18 mouse cellular contexts compared by ENCODE assay signal in genomic region chr10:17042973-17043372, GRCm38 (mm10).
DNase-seq lines count a peak whose midpoint lies in the region; ATAC-seq and TF ChIP-seq lines count a peak whose summit lies in the region.
"Had no signal": no experiment of that assay in that cellular context is flagged by ENCODE, and none has a peak within 500 bp of the region (broad histone marks: within the 10 kb centered on the region; RNA-seq: fewer than 3 reads in every experiment).

No protein-coding gene starts in this region.

- H3K36me3 ChIP-seq in kidney, postnatal 0 days (ENCODE audit: insufficient read depth, low read length), result no peaks in the 10 kb centered on the region
- no peaks in the 10 kb centered on the region for H3K36me3 ChIP-seq in kidney, embryonic 14.5 days (ENCODE audit: control insufficient read depth, insufficient read depth, low read length)
- no peaks in the 10 kb centered on the region for H3K36me3 ChIP-seq in macrophage (ENCODE audit: inconsistent target)
- H3K36me3 ChIP-seq: forebrain, embryonic 15.5 days; hindbrain, embryonic 13.5 days; limb, embryonic 15.5 days; midbrain, embryonic 13.5 days; stomach, embryonic 15.5 days had no signal

- TF ChIP-seq CTCF in kidney, postnatal 0 days (IDR thresholded peaks at IDR 0.05; ENCODE audit: low read depth), result no peak

- H3K4me3 ChIP-seq in kidney, postnatal 0 days (replicated peaks; ENCODE audit: low read depth, low read length), result no peak overlapping the region
- H3K4me3 ChIP-seq in kidney, embryonic 14.5 days (ENCODE audit: low read length), result no peak overlapping the region
- no peak overlapping the region for H3K4me3 ChIP-seq in macrophage (ENCODE audit: inconsistent target)
- H3K4me3 ChIP-seq: forebrain, embryonic 15.5 days; hindbrain, embryonic 13.5 days; limb, embryonic 15.5 days; midbrain, embryonic 13.5 days; stomach, embryonic 15.5 days had no signal

- 76% methylated on average over 3 of the region's 3 CpGs for WGBS in kidney, postnatal 0 days
- WGBS in kidney, embryonic 14.5 days, result 83% methylated on average over 3 of the region's 3 CpGs
- 49% methylated on average over 3 of the region's 3 CpGs for WGBS in macrophage (ENCODE audit: missing documents)

- H3K4me2 ChIP-seq in kidney, postnatal 0 days (ENCODE audit: low read length), result no peak overlapping the region
- H3K4me2 ChIP-seq in kidney, embryonic 14.5 days (replicated peaks; ENCODE audit: low read depth, low read length), result no peak overlapping the region
- H3K4me2 ChIP-seq: forebrain, embryonic 15.5 days; hindbrain, embryonic 13.5 days; limb, embryonic 15.5 days; midbrain, embryonic 13.5 days; stomach, embryonic 15.5 days had no signal

- ATAC-seq in kidney, postnatal 0 days (replicated peaks; ENCODE audit: low FRiP score, low read depth), result no peak
- no peak for ATAC-seq in kidney, embryonic 14.5 days (ENCODE audit: low FRiP score, low TSS enrichment)
- ATAC-seq: forebrain, embryonic 15.5 days; midbrain, embryonic 13.5 days had no signal

- H3K9me3 ChIP-seq in kidney, postnatal 0 days (replicated peaks; ENCODE audit: low read length), result no peaks in the 10 kb centered on the region
- no peaks in the 10 kb centered on the region for H3K9me3 ChIP-seq in kidney, embryonic 14.5 days (ENCODE audit: control insufficient read depth, low read length)
- H3K9me3 ChIP-seq: forebrain, embryonic 15.5 days; hindbrain, embryonic 13.5 days; limb, embryonic 15.5 days; midbrain, embryonic 13.5 days; stomach, embryonic 15.5 days had no signal

- no peaks in the 10 kb centered on the region for H3K4me1 ChIP-seq in kidney, postnatal 0 days (replicated peaks; ENCODE audit: insufficient read depth, low read length)
- H3K4me1 ChIP-seq in kidney, embryonic 14.5 days (ENCODE audit: control insufficient read depth, insufficient read depth, low read length), result no peaks in the 10 kb centered on the region
- H3K4me1 ChIP-seq: forebrain, embryonic 15.5 days; hindbrain, embryonic 13.5 days; midbrain, embryonic 13.5 days; stomach, embryonic 15.5 days had no signal

- DNase-seq in gastrocnemius, postnatal 25 days, result peak; percentile 6
- no peak for DNase-seq in gastrocnemius, adult 18-20 months (ENCODE audit: low spot score)
- peak; percentile 47 for DNase-seq in kidney, postnatal 0 days (ENCODE audit: low spot score)
- peak; percentile 41 for DNase-seq in Muller cell, postnatal 12 days (ENCODE audit: inconsistent ontology term)
- DNase-seq in lung, postnatal 14 days, result no peak
- DNase-seq in yolk sac, embryonic 10.5 days (ENCODE audit: low spot score), result no peak
- DNase-seq: cerebellum, adult 9-11 months; embryo, embryonic 11 days; lung, adult 18-20 months; lung, postnatal 36 days; spleen, adult 18-20 months had no signal

- no peak overlapping the region for H3K9ac ChIP-seq in kidney, postnatal 0 days (ENCODE audit: low read depth, low read length)
- no peak overlapping the region for H3K9ac ChIP-seq in kidney, embryonic 14.5 days (ENCODE audit: low read depth, low read length)
- H3K9ac ChIP-seq: forebrain, embryonic 15.5 days; hindbrain, embryonic 13.5 days; limb, embryonic 15.5 days; midbrain, embryonic 13.5 days; stomach, embryonic 15.5 days had no signal

- no peaks in the 10 kb centered on the region for H3K27me3 ChIP-seq in kidney, postnatal 0 days (ENCODE audit: insufficient read depth, low read length)
- H3K27me3 ChIP-seq in kidney, embryonic 14.5 days (ENCODE audit: control insufficient read depth, insufficient read depth, low read length), result no peaks in the 10 kb centered on the region
- H3K27me3 ChIP-seq: forebrain, embryonic 15.5 days; hindbrain, embryonic 13.5 days; limb, embryonic 15.5 days; midbrain, embryonic 13.5 days; stomach, embryonic 15.5 days had no signal

- no peaks in the 10 kb centered on the region for H3K79me2 ChIP-seq in macrophage (ENCODE audit: inconsistent target)

- no peak overlapping the region for H3K27ac ChIP-seq in kidney, postnatal 0 days
- H3K27ac ChIP-seq in kidney, embryonic 14.5 days (ENCODE audit: low read depth, low read length), result no peak overlapping the region
- H3K27ac ChIP-seq in macrophage, result peak overlapping the region; percentile 37
- H3K27ac ChIP-seq: forebrain, embryonic 15.5 days; hindbrain, embryonic 13.5 days; limb, embryonic 15.5 days; midbrain, embryonic 13.5 days; stomach, embryonic 15.5 days had no signal

Comparison
In these comparisons a context has a peak if more than half of its experiments do, and no peak if none do; other contexts are left out.
1. DNase-seq: peak in gastrocnemius, postnatal 25 days (single experiment), kidney, postnatal 0 days (single experiment) and Muller cell, postnatal 12 days (single experiment); none in gastrocnemius, adult 18-20 months (single experiment), lung, postnatal 14 days (single experiment) and yolk sac, embryonic 10.5 days (single experiment).